In the genomic region with DNA sequence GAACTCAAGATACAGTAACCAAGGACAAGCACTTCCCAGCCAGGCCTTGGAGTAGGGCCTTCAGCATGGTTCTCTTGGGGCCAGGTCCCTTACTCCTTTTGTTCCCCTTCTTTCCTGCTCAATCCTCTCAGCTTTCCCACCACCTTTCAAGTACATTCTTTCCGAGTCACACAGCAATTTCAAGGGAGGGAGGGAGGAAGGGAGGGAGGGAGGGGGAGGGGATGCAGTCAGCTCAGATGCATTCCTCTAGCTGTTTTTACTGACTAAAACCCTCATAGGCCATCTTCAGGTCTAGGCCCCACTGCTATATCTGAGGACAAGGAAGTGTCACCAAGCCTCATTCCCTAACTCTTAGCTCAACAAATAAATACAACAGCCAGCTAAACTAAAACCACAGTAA, we compare ENCODE assay signal across 30 mouse cellular contexts. TPM values are rescaled to one million over a fixed set of nuclear protein-coding genes. Genes with fewer than 3 reads are reported as not detected.
DNase-seq lines count a peak whose midpoint lies in the region; ATAC-seq lines count a peak whose summit lies in the region.
"Had no signal": no experiment of that assay in that cellular context is flagged by ENCODE, and none has a peak within 500 bp of the region (broad histone marks: within the 10 kb centered on the region; RNA-seq: fewer than 3 reads in every experiment).

No protein-coding gene starts in this region.

- H3K27me3 ChIP-seq in forebrain, embryonic 10.5 days (ENCODE audit: poor library complexity, severe bottlenecking), result no peaks in the 10 kb centered on the region
- H3K27me3 ChIP-seq in forebrain, embryonic 14.5 days (replicated peaks; ENCODE audit: control insufficient read depth, insufficient read depth, low read length), result no peaks in the 10 kb centered on the region
- no peaks in the 10 kb centered on the region for H3K27me3 ChIP-seq in heart, embryonic 14.5 days (ENCODE audit: control insufficient read depth, insufficient read depth, low read length)
- no peaks in the 10 kb centered on the region for H3K27me3 ChIP-seq in liver, embryonic 12.5 days (replicated peaks)
- H3K27me3 ChIP-seq: embryonic facial prominence, embryonic 13.5 days; forebrain, embryonic 12.5 days; kidney, embryonic 15.5 days; limb, embryonic 13.5 days; megakaryocyte, embryonic 14.5 days; midbrain, embryonic 13.5 days; neural tube, embryonic 13.5 days had no signal

- peaks cover 95% of the 10 kb centered on the region for H3K36me3 ChIP-seq in forebrain, embryonic 10.5 days (replicated peaks)
- peaks cover 46% of the 10 kb centered on the region for H3K36me3 ChIP-seq in forebrain, embryonic 14.5 days (ENCODE audit: control insufficient read depth, insufficient read depth, low read length)
- H3K36me3 ChIP-seq in heart, embryonic 14.5 days (ENCODE audit: control insufficient read depth, insufficient read depth, low read length), result peaks cover 56% of the 10 kb centered on the region
- H3K36me3 ChIP-seq in liver, embryonic 12.5 days, result peaks cover 65% of the 10 kb centered on the region

- H3K4me2 ChIP-seq in forebrain, embryonic 14.5 days (ENCODE audit: low read length), result no peak overlapping the region
- peak overlapping the region; percentile 3; the same call in 1 of the 2 replicates for H3K4me2 ChIP-seq in heart, embryonic 14.5 days (ENCODE audit: low read length)
- no peak overlapping the region for H3K4me2 ChIP-seq in liver, embryonic 12.5 days
- H3K4me2 ChIP-seq: embryonic facial prominence, embryonic 13.5 days; forebrain, embryonic 12.5 days; kidney, embryonic 15.5 days; limb, embryonic 13.5 days; liver, embryonic 11.5 days; midbrain, embryonic 13.5 days; neural tube, embryonic 13.5 days had no signal

- peaks cover 11% of the 10 kb centered on the region for H3K4me1 ChIP-seq in forebrain, embryonic 10.5 days
- no peaks in the 10 kb centered on the region for H3K4me1 ChIP-seq in forebrain, embryonic 14.5 days (ENCODE audit: control insufficient read depth, insufficient read depth, low read length)
- H3K4me1 ChIP-seq in heart, embryonic 14.5 days (ENCODE audit: control insufficient read depth in 2 of 2, insufficient read depth in 2 of 2, low read length in 2 of 2), result peaks cover 0 to 10% of the 10 kb centered on the region in 2 experiments; a peak in 2 of 4 replicates
- H3K4me1 ChIP-seq in liver, embryonic 12.5 days, result peaks cover 6% of the 10 kb centered on the region; the same call in 1 of the 2 replicates
- H3K4me1 ChIP-seq: embryonic facial prominence, embryonic 13.5 days; limb, embryonic 13.5 days; midbrain, embryonic 13.5 days; neural tube, embryonic 13.5 days had no signal

- no peaks in the 10 kb centered on the region for H3K9me3 ChIP-seq in forebrain, embryonic 10.5 days
- H3K9me3 ChIP-seq in forebrain, embryonic 14.5 days (replicated peaks; ENCODE audit: control insufficient read depth, low read length), result no peaks in the 10 kb centered on the region
- no peaks in the 10 kb centered on the region for H3K9me3 ChIP-seq in heart, embryonic 14.5 days (ENCODE audit: control insufficient read depth, low read length)
- no peaks in the 10 kb centered on the region for H3K9me3 ChIP-seq in liver, embryonic 12.5 days (replicated peaks)
- H3K9me3 ChIP-seq: embryonic facial prominence, embryonic 13.5 days; forebrain, embryonic 12.5 days; kidney, embryonic 15.5 days; limb, embryonic 13.5 days; megakaryocyte, embryonic 14.5 days; midbrain, embryonic 13.5 days; neural tube, embryonic 13.5 days had no signal

- no peak overlapping the region for H3K9ac ChIP-seq in forebrain, embryonic 14.5 days (ENCODE audit: low read length)
- 0 out of 2 replicates have a peak overlapping the region, but pooled peaks have one; percentile 23 for H3K9ac ChIP-seq in heart, embryonic 14.5 days (ENCODE audit: low read length)
- H3K9ac ChIP-seq in liver, embryonic 12.5 days, result no peak overlapping the region
- H3K9ac ChIP-seq: embryonic facial prominence, embryonic 13.5 days; forebrain, embryonic 12.5 days; kidney, embryonic 15.5 days; limb, embryonic 13.5 days; liver, postnatal 0 days; midbrain, embryonic 13.5 days; neural tube, embryonic 13.5 days had no signal

- ATAC-seq in forebrain, embryonic 14.5 days, result no peak
- no peak for ATAC-seq in heart, embryonic 14.5 days (ENCODE audit: insufficient number of reproducible peaks, insufficient read depth, low FRiP score, low read depth)
- no peak for ATAC-seq in liver, embryonic 12.5 days
- ATAC-seq: CD4-positive, CD25-positive, alpha-beta regulatory T cell, adult 4 months; hindbrain, embryonic 16.5 days; liver, postnatal 0 days; midbrain, embryonic 13.5 days had no signal

- H3K27ac ChIP-seq in forebrain, embryonic 10.5 days, result 0 out of 2 replicates have a peak overlapping the region, but pooled peaks have one; percentile 26
- no peak overlapping the region for H3K27ac ChIP-seq in forebrain, embryonic 14.5 days (ENCODE audit: low read depth, low read length)
- H3K27ac ChIP-seq in heart, embryonic 14.5 days (replicated peaks in 1 of 2; ENCODE audit: control insufficient read depth in 1 of 2, insufficient read depth in 1 of 2, low read depth in 2 of 2, low read length in 2 of 2), result peak overlapping the region; percentile 25 to 70; a peak in 3 of 4 replicates
- no peak overlapping the region for H3K27ac ChIP-seq in liver, embryonic 12.5 days
- H3K27ac ChIP-seq: embryonic facial prominence, embryonic 13.5 days; forebrain, embryonic 12.5 days; kidney, embryonic 15.5 days; left cerebral cortex, adult 2 months; limb, embryonic 13.5 days; midbrain, embryonic 13.5 days; neural tube, embryonic 13.5 days; stomach, postnatal 0 days had no signal

- no peak for DNase-seq in forebrain, embryonic 10.5 days (ENCODE audit: extremely low spot score, low spot score)
- no peak for DNase-seq in forebrain, embryonic 14.5 days (ENCODE audit: low spot score)
- no peak for DNase-seq in heart, adult 18-20 months
- peak; percentile 75 for DNase-seq in Muller cell, postnatal 12 days (ENCODE audit: inconsistent ontology term)
- peak; percentile 32 for DNase-seq in R1 (ENCODE audit: low read depth, low spot score)
- DNase-seq: adrenal gland, postnatal 25 days; cerebellum, adult 11-12 months; cerebellum, adult 9-11 months; gastrocnemius, postnatal 10 days; kidney, adult 18-20 months; kidney, postnatal 25 days; liver, postnatal 0 days; right cerebral cortex, postnatal 4 days; thymus, adult 18-20 months; thymus, postnatal 36 days had no signal

- 0% methylated on average over 1 of the region's 1 CpGs for WGBS in forebrain, embryonic 10.5 days
- WGBS in forebrain, embryonic 14.5 days, result 0% methylated on average over 1 of the region's 1 CpGs
- WGBS in heart, embryonic 14.5 days, result 0% methylated on average over 1 of the region's 1 CpGs
- WGBS in liver, embryonic 12.5 days (ENCODE audit: insufficient replicate concordance), result 43% methylated on average over 1 of the region's 1 CpGs

- no peak overlapping the region for H3K4me3 ChIP-seq in forebrain, embryonic 10.5 days
- no peak overlapping the region for H3K4me3 ChIP-seq in forebrain, embryonic 14.5 days (ENCODE audit: low read depth, low read length)
- H3K4me3 ChIP-seq in heart, embryonic 14.5 days (ENCODE audit: control insufficient read depth in 1 of 2, insufficient read depth in 1 of 2, low read depth in 1 of 2, low read length in 2 of 2), result no peak overlapping the region
- no peak overlapping the region for H3K4me3 ChIP-seq in liver, embryonic 12.5 days
- H3K4me3 ChIP-seq: embryonic facial prominence, embryonic 13.5 days; erythroblast, embryonic 14.5 days; forebrain, embryonic 12.5 days; kidney, embryonic 15.5 days; left cerebral cortex, adult 2 months; limb, embryonic 13.5 days; megakaryocyte, embryonic 14.5 days; midbrain, embryonic 13.5 days; neural tube, embryonic 13.5 days had no signal

RNA-seq across cellular contexts. Expression of a gene that starts 12.3 kb away (rescaled TPM):
- polyA plus RNA-seq in forebrain, embryonic 10.5 days (2016; fragmentation: Nextera tagmentation; extraction: Ambion mirVana), result 40.6 and 43.0 TPM in 2 replicates
- 49.4 and 55.7 TPM in 2 replicates for polyA plus RNA-seq in forebrain, embryonic 14.5 days (2014; fragmentation: Nextera tagmentation; extraction: Ambion mirVana)
- 32.7 and 34.9 TPM in 2 replicates for polyA plus RNA-seq in heart, embryonic 14.5 days (2014; fragmentation: Nextera tagmentation; extraction: Ambion mirVana)
- 10 to 100 TPM; 16.7 to 23.8 TPM for total RNA-seq in heart, adult 18-20 months (2021)
- polyA plus RNA-seq in liver, embryonic 12.5 days (2016; fragmentation: Nextera tagmentation; extraction: Ambion mirVana), result 10.4 and 11.8 TPM in 2 replicates

RNA-seq across cellular contexts. Expression of a gene that starts 58.7 kb away (rescaled TPM):
- 58.1 and 58.2 TPM in 2 replicates for polyA plus RNA-seq in forebrain, embryonic 10.5 days (2016; fragmentation: Nextera tagmentation; extraction: Ambion mirVana)
- 42.5 and 48.3 TPM in 2 replicates for polyA plus RNA-seq in forebrain, embryonic 14.5 days (2014; fragmentation: Nextera tagmentation; extraction: Ambion mirVana)
- polyA plus RNA-seq in heart, embryonic 14.5 days (2014; fragmentation: Nextera tagmentation; extraction: Ambion mirVana), result 44.9 and 48.6 TPM in 2 replicates
- 10 to 100 TPM; 77.9 to 83.9 TPM for total RNA-seq in heart, adult 18-20 months (2021)
- polyA plus RNA-seq in liver, embryonic 12.5 days (2016; fragmentation: Nextera tagmentation; extraction: Ambion mirVana), result 27.7 and 28.9 TPM in 2 replicates

Comparison
In these comparisons a context has a peak if more than half of its experiments do, and no peak if none do; other contexts are left out.
1. H3K27ac ChIP-seq: peak in forebrain, embryonic 10.5 days (single experiment) and heart, embryonic 14.5 days (2 of 2); none in forebrain, embryonic 14.5 days (single experiment) and liver, embryonic 12.5 days (single experiment).
2. DNase-seq: peak in Muller cell, postnatal 12 days (single experiment) and R1 (single experiment); none in forebrain, embryonic 10.5 days (single experiment), forebrain, embryonic 14.5 days (single experiment) and heart, adult 18-20 months (0 of 2).